Comparison of ENCODE assay signal across 9 mouse cellular contexts in the genomic region with DNA sequence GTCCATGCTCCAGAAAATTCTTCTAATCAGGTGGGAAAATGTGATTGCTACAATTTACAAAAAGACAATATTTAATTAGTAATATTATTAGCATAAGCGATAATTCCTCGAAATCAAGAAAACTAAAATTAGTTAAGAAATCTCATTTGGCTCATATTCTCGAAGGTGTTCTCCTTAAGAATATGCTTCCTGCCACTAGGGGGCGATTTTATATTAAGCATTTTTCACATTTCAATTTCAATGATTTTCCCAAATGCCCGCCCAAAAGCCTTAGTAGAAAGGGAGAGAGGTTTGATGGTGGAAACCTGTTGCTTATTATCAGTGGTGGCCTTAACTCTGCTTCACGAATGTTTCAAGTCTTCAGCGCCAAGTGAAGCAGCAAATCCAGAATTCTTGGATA.
DNase-seq lines count a peak whose midpoint lies in the region; TF ChIP-seq lines count a peak whose summit lies in the region.
"Had no signal": no experiment of that assay in that cellular context is flagged by ENCODE, and none has a peak within 500 bp of the region (broad histone marks: within the 10 kb centered on the region; RNA-seq: fewer than 3 reads in every experiment).

No protein-coding gene starts in this region.

- TF ChIP-seq CTCF in kidney, adult 2 months (conservative IDR thresholded peaks at IDR 0.05; ENCODE audit: insufficient read depth, insufficient read length, low read depth, low read length): no peak

- no peaks in the 10 kb centered on the region for H3K36me3 ChIP-seq in kidney, adult 2 months (ENCODE audit: control insufficient read depth, insufficient read depth, low read length)
- H3K36me3 ChIP-seq: limb, embryonic 12.5 days had no signal

- 20% methylated on average over 7 of the region's 7 CpGs for WGBS in kidney, adult 2 months

- no peaks in the 10 kb centered on the region for H3K4me1 ChIP-seq in kidney, adult 2 months (ENCODE audit: control insufficient read depth, insufficient read depth, low read length)
- H3K4me1 ChIP-seq: limb, embryonic 12.5 days had no signal

- peak; percentile 36 for DNase-seq in kidney, adult 2 months
- DNase-seq in kidney, adult 11 months: no peak
- DNase-seq in right cerebral cortex, adult 18-20 months: peak; percentile 8
- DNase-seq in right cerebral cortex, postnatal 25 days: no peak
- DNase-seq in cerebellum, adult 9-11 months: peak; percentile 10
- DNase-seq in right cerebral cortex, postnatal 4 days: peak; percentile 3
- no peak for DNase-seq in spleen, postnatal 36 days (ENCODE audit: low spot score in 2 of 2)
- no peak for DNase-seq in natural killer cell, adult 2 months (ENCODE audit: low spot score in 2 of 2)

- H3K27me3 ChIP-seq in kidney, adult 2 months (replicated peaks; ENCODE audit: control insufficient read depth, insufficient read depth, low read length): no peaks in the 10 kb centered on the region
- H3K27me3 ChIP-seq: limb, embryonic 12.5 days had no signal

- H3K27ac ChIP-seq in kidney, adult 2 months (ENCODE audit: insufficient read depth, low read depth, low read length): no peak overlapping the region
- H3K27ac ChIP-seq: limb, embryonic 12.5 days had no signal

- TF ChIP-seq POLR2A in kidney, adult 2 months (IDR thresholded peaks at IDR 0.05; ENCODE audit: low read depth, low read length): no peak

- no peak overlapping the region for H3K4me3 ChIP-seq in kidney, adult 2 months (ENCODE audit: insufficient read depth, low read depth, low read length)
- H3K4me3 ChIP-seq: limb, embryonic 12.5 days had no signal

Comparison
In these comparisons a context has a peak if more than half of its experiments do, and no peak if none do; other contexts are left out.
1. DNase-seq: peak in kidney, adult 2 months (single experiment), right cerebral cortex, adult 18-20 months (single experiment), cerebellum, adult 9-11 months (single experiment) and right cerebral cortex, postnatal 4 days (single experiment); none in kidney, adult 11 months (single experiment), right cerebral cortex, postnatal 25 days (single experiment), spleen, postnatal 36 days (0 of 2) and natural killer cell, adult 2 months (0 of 2).